Mouse (Mus musculus) neural tube, embryonic 10.5 days (tissue): ENCODE results near the gene Gm42957.
"Not testable (repeated sequence)": the region's sequence is repeated elsewhere in the genome, so short reads cannot be mapped to it uniquely, and the experiment has no call there.

Experiments
- DNase-seq: peaks from one replicate; pipeline ENCODE4 v3.0.0-alpha.2; 2017; ENCODE audit warnings: low spot score; ENCODE audit errors: extremely low spot score

The Gm42957 gene

GRCm38 (mm10) chr3:96634928-96635879 lies at the start of gene Gm42957, which contains the start of gene Pex11b:
Gene Gm42957 (plus strand): TSS chr3:96635474.
Gene Pex11b (plus strand): TSS chr3:96635376.
- DNase-seq, result peak; percentile 83

- DNase-seq, result no peak
These were observed 44.6 kb upstream of the Gm42957 start for GRCm38 (mm10) chr3:96590657-96591056.

- peak; percentile 47 for DNase-seq
These were observed 41.9 kb upstream of the Gm42957 start for GRCm38 (mm10) chr3:96593374-96593773.

- DNase-seq, result peak; percentile 93
These were observed 41.3 kb upstream of the Gm42957 start, which contains the start of gene Polr3gl for GRCm38 (mm10) chr3:96593790-96594560. Gene Polr3gl (minus strand): TSS chr3:96594181.

- no peak for DNase-seq
These were observed 40.4 kb upstream of the Gm42957 start for GRCm38 (mm10) chr3:96594851-96595250.

GRCm38 (mm10) chr3:96595661-96596060 lies 39.6 kb upstream of the Gm42957 start:
- DNase-seq, result no peak

- DNase-seq, result no peak
These were observed 39.0 kb upstream of the Gm42957 start, which contains the start of gene Ankrd34a for GRCm38 (mm10) chr3:96596228-96596707. Gene Ankrd34a (plus strand): TSS chr3:96596636.

- no peak for DNase-seq
These were observed 38.4 kb upstream of the Gm42957 start for GRCm38 (mm10) chr3:96596855-96597254.

- peak; percentile 65 for DNase-seq
These were observed 37.8 kb upstream of the Gm42957 start for GRCm38 (mm10) chr3:96597435-96597891.

GRCm38 (mm10) chr3:96598156-96599068 lies 36.9 kb upstream of the Gm42957 start:
- no peak for DNase-seq

- no peak for DNase-seq
These were observed 36.2 kb upstream of the Gm42957 start for GRCm38 (mm10) chr3:96599069-96599393.

GRCm38 (mm10) chr3:96599411-96599810 lies 35.9 kb upstream of the Gm42957 start:
- DNase-seq, result no peak

- peak; percentile 92 for DNase-seq
These were observed 34.5 kb upstream of the Gm42957 start, which contains the start of gene Lix1l for GRCm38 (mm10) chr3:96600639-96601250. Gene Lix1l (plus strand): TSS chr3:96601149.

- DNase-seq, result peak; percentile 73
These were observed 34.0 kb upstream of the Gm42957 start for GRCm38 (mm10) chr3:96601251-96601787.

- DNase-seq, result no peak
These were observed 33.2 kb upstream of the Gm42957 start for GRCm38 (mm10) chr3:96601941-96602703.

GRCm38 (mm10) chr3:96602704-96603084 lies 32.6 kb upstream of the Gm42957 start:
- DNase-seq, result no peak

- DNase-seq, result no peak
These were observed 32.0 kb upstream of the Gm42957 start for GRCm38 (mm10) chr3:96603311-96603710.

- not testable (repeated sequence) for DNase-seq
These were observed 29.3 kb upstream of the Gm42957 start for GRCm38 (mm10) chr3:96606007-96606406.

GRCm38 (mm10) chr3:96606618-96607017 lies 28.7 kb upstream of the Gm42957 start:
- DNase-seq, result no peak
